Mouse (Mus musculus) v-Abl transformed pro-B cells (cell line): Measurements from ENCODE around the gene Abcc2.

Experiments
- in situ Hi-C, 2 experiments: fragments of 400-800 bp; cut with MboI; formaldehyde crosslinking; loops; one replicate each; pipeline ENCODE4 v1.15.1; 2025; ENCODE audit not compliant: unreplicated experiment in 2 of 2

Abcc2 gene

GRCm38 (mm10) chr19:43845331-43845908, 63.4 kb downstream of the Abcc2 start:
- in situ Hi-C loops = loop anchor here in 1 of 2 experiments (25.0 kb wide), 1 partner anchor 317 kb away; no protein-coding TSS in a partner anchor

- in situ Hi-C loops = loop anchor here in 1 of 2 experiments (25.0 kb wide), 1 partner anchor 315 kb away; no protein-coding TSS in a partner anchor
Observed at GRCm38 (mm10) chr19:43847056-43847455, 65.1 kb downstream of the Abcc2 start.

GRCm38 (mm10) chr19:43847966-43848365, 66.0 kb downstream of the Abcc2 start:
- in situ Hi-C loops = loop anchor here in 1 of 2 experiments (25.0 kb wide), 1 partner anchor 314 kb away; no protein-coding TSS in a partner anchor

GRCm38 (mm10) chr19:43850026-43850425, 68.0 kb downstream of the Abcc2 start:
- in situ Hi-C loops = no loop called here

GRCm38 (mm10) chr19:43851996-43852630, 70.1 kb downstream of the Abcc2 start:
- in situ Hi-C loops = no loop called here

- in situ Hi-C loops = no loop called here
Observed at GRCm38 (mm10) chr19:43852837-43853545, 71.0 kb downstream of the Abcc2 start.

- in situ Hi-C loops = no loop called here
Observed at GRCm38 (mm10) chr19:43857347-43857746, 75.4 kb downstream of the Abcc2 start.

- in situ Hi-C loops = no loop called here
Observed at GRCm38 (mm10) chr19:43870418-43870817, 88.4 kb downstream of the Abcc2 start.

GRCm38 (mm10) chr19:43874351-43874750, 92.4 kb downstream of the Abcc2 start:
- in situ Hi-C loops = no loop called here

GRCm38 (mm10) chr19:43875996-43876395, 94.0 kb downstream of the Abcc2 start:
- in situ Hi-C loops = no loop called here

- in situ Hi-C loops = no loop called here
Observed at GRCm38 (mm10) chr19:43877364-43877763, 95.4 kb downstream of the Abcc2 start.

GRCm38 (mm10) chr19:43878111-43879092, 96.4 kb downstream of the Abcc2 start:
- in situ Hi-C loops = no loop called here

GRCm38 (mm10) chr19:43879401-43880212, 97.6 kb downstream of the Abcc2 start:
- in situ Hi-C loops = no loop called here

GRCm38 (mm10) chr19:43880420-43880819, 98.4 kb downstream of the Abcc2 start:
- in situ Hi-C loops = no loop called here

- in situ Hi-C loops = no loop called here
Observed at GRCm38 (mm10) chr19:43881615-43882014, 99.6 kb downstream of the Abcc2 start.

- in situ Hi-C loops = no loop called here
Observed at GRCm38 (mm10) chr19:43882895-43883573, 101.0 kb downstream of the Abcc2 start.

- in situ Hi-C loops = no loop called here
Observed at GRCm38 (mm10) chr19:43884668-43885498, 102.9 kb downstream of the Abcc2 start.
